Mouse (Mus musculus): ENCODE data around the gene Arcn1.

- TF ChIP-seq CTCF (IDR thresholded peaks at IDR 0.05; ENCODE audit: low read depth), result no peak
- TF ChIP-seq EP300 (IDR thresholded peaks at IDR 0.05; ENCODE audit: low read depth), result no peak
Observed at GRCm38 (mm10) chr9:44810316-44810715, 42.7 kb upstream of the Arcn1 start.

Measured in liver, embryonic 14.5 days (tissue).